In the genomic region with DNA sequence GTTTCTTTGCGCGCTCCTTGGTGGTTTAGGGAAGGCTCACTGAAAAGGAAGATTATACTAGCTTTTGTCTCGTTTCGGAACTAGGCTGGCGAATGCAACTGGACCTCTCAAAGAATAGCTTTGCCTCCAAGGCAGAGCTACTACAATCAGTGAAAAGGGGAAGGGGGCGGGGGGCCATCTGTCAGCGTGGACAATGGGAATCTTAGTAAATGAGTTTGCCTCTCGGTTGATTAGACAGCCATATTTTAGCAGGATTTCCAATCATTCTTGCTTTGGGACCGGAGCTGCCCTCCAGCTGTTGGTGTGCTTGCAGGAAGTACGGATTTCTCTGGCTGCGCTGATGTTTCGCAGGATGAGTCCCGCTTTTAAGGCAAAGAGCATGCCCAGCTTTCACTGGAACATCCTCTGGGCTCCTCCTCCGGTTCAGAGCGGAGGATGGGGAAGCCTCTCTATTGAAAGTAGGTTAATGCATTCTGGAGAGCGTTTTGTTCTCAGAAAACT, we compare ENCODE assay signal across 9 mouse cellular contexts.
DNase-seq lines count a peak whose midpoint lies in the region; ATAC-seq lines count a peak whose summit lies in the region.
"Had no signal": no experiment of that assay in that cellular context is flagged by ENCODE, and none has a peak within 500 bp of the region (broad histone marks: within the 10 kb centered on the region; RNA-seq: fewer than 3 reads in every experiment).

No protein-coding gene starts in this region.

- no peak for ATAC-seq in embryonic facial prominence, embryonic 12.5 days (ENCODE audit: insufficient number of reproducible peaks, insufficient read depth, low FRiP score, low TSS enrichment)
- peak; percentile 31; the same call in 1 of the 2 replicates for ATAC-seq in midbrain, embryonic 14.5 days (ENCODE audit: low FRiP score, low TSS enrichment)
- ATAC-seq in megakaryocyte progenitor cell, adult 5-6 weeks (replicated peaks; ENCODE audit: poor library complexity): no peak

- H3K4me2 ChIP-seq in embryonic facial prominence, embryonic 12.5 days (replicated peaks): peak overlapping the region; percentile 70
- H3K4me2 ChIP-seq in midbrain, embryonic 14.5 days (ENCODE audit: low read length): peak overlapping the region; percentile 65

- H3K9ac ChIP-seq in embryonic facial prominence, embryonic 12.5 days: peak overlapping the region; percentile 47
- H3K9ac ChIP-seq in midbrain, embryonic 14.5 days (replicated peaks; ENCODE audit: low read length): peak overlapping the region; percentile 48

- peaks cover 16% of the 10 kb centered on the region for H3K4me1 ChIP-seq in embryonic facial prominence, embryonic 12.5 days
- peaks cover 33% of the 10 kb centered on the region for H3K4me1 ChIP-seq in midbrain, embryonic 14.5 days (ENCODE audit: control insufficient read depth, insufficient read depth, low read length)

- H3K4me3 ChIP-seq in embryonic facial prominence, embryonic 12.5 days: peak overlapping the region; percentile 47
- peak overlapping the region; percentile 47 for H3K4me3 ChIP-seq in midbrain, embryonic 14.5 days (replicated peaks; ENCODE audit: low read depth, low read length)

- H3K27ac ChIP-seq in embryonic facial prominence, embryonic 12.5 days: peak overlapping the region; percentile 71
- H3K27ac ChIP-seq in midbrain, embryonic 14.5 days (replicated peaks; ENCODE audit: low read depth, low read length): peak overlapping the region; percentile 81

- 3% methylated on average over 16 of the region's 16 CpGs for WGBS in embryonic facial prominence, embryonic 12.5 days
- WGBS in midbrain, embryonic 14.5 days: under 1% methylated on average over 16 of the region's 16 CpGs

- intact Hi-C loops in heart, postnatal 14 days (cut with DNase I): no loop called here
- intact Hi-C loops in left cerebral cortex, postnatal 10 days (cut with DNase I): no loop called here

- no peaks in the 10 kb centered on the region for H3K36me3 ChIP-seq in embryonic facial prominence, embryonic 12.5 days
- no peaks in the 10 kb centered on the region for H3K36me3 ChIP-seq in midbrain, embryonic 14.5 days (ENCODE audit: control insufficient read depth, insufficient read depth, low read length)
- H3K36me3 ChIP-seq: G1E had no signal

- DNase-seq in layer of hippocampus, adult 11-12 months (ENCODE audit: low spot score): peak; percentile 19
- DNase-seq in layer of hippocampus, adult 9-10 months (ENCODE audit: low spot score): no peak
- DNase-seq in heart, postnatal 14 days: peak; percentile 8 to 33
- peak; percentile 34 to 44 for DNase-seq in left cerebral cortex, postnatal 10 days (ENCODE audit: extremely low spot score in 1 of 2, low spot score in 2 of 2)
- DNase-seq in midbrain, embryonic 14.5 days: peak; percentile 82
- no peak for DNase-seq in ovary, postnatal 36 days (ENCODE audit: low spot score)

- H3K27me3 ChIP-seq in embryonic facial prominence, embryonic 12.5 days: no peaks in the 10 kb centered on the region
- no peaks in the 10 kb centered on the region for H3K27me3 ChIP-seq in midbrain, embryonic 14.5 days (ENCODE audit: control insufficient read depth, insufficient read depth, low read length)

- H3K9me3 ChIP-seq in embryonic facial prominence, embryonic 12.5 days: no peaks in the 10 kb centered on the region
- H3K9me3 ChIP-seq in midbrain, embryonic 14.5 days (ENCODE audit: control insufficient read depth, low read length): no peaks in the 10 kb centered on the region
- H3K9me3 ChIP-seq: G1E had no signal

Comparison
In these comparisons a context has a peak if more than half of its experiments do, and no peak if none do; other contexts are left out.
1. DNase-seq: peak in layer of hippocampus, adult 11-12 months (single experiment), heart, postnatal 14 days (2 of 2), left cerebral cortex, postnatal 10 days (2 of 2) and midbrain, embryonic 14.5 days (single experiment); none in layer of hippocampus, adult 9-10 months (single experiment) and ovary, postnatal 36 days (single experiment).